Mouse (Mus musculus) left cerebral cortex, adult 8-10 months (tissue): ENCODE results near the gene Mkks. TPM values are rescaled to one million over a fixed set of nuclear protein-coding genes. Genes with fewer than 3 reads are reported as not detected.

Experiments
- DNase-seq, 2 experiments: peaks; one replicate each; pipeline ENCODE4 v3.0.0; 2022; ENCODE audit warnings: low spot score in 2 of 2
- total RNA-seq, 4 experiments: library from RNA; stranded (reverse); gene quantifications; 2 replicates each; pipeline ENCODE4 v1.2.4; 2022

The Mkks gene
- total RNA-seq, 4 experiments from 2014 or later: 23.2 to 39.3 (median 28.1) TPM

DNA sequence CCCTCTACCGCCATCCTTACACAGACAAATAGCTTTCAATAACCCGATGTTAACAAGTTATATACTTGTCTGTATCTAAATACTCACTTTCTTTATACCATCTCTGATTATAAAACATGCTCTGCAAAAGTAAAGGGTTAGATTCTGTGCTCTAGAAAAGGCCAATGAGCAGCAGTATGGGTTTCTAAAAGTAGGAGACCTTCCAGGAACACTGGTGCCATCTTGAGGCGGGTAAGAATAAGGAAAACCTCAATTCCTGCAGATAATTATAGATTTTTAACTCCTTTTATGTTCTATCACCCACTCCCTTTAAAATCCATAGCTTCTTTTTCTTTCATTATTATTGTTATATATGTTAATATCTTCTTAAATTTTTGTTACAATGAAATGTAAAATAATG lies 55.3 kb downstream of the Mkks start:
- DNase-seq: no peak

DNA sequence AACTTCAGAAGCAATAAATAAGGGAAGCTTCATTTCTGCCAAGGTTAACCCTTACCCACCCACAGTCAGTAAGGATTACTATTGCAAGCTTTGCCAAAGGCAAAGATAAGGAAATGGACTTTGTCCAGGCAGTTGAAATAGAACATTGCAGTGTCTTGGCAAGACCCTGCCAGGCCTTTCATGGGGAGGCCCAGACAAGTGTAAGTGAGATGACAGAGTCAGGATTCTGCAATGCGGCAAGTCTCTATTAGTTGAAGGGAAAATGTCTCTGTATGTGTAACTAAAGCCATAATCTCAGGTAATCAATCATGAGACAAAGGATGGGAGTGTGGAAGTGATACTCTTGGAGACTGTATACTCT lies 56.5 kb downstream of the Mkks start:
- no peak for DNase-seq

DNA sequence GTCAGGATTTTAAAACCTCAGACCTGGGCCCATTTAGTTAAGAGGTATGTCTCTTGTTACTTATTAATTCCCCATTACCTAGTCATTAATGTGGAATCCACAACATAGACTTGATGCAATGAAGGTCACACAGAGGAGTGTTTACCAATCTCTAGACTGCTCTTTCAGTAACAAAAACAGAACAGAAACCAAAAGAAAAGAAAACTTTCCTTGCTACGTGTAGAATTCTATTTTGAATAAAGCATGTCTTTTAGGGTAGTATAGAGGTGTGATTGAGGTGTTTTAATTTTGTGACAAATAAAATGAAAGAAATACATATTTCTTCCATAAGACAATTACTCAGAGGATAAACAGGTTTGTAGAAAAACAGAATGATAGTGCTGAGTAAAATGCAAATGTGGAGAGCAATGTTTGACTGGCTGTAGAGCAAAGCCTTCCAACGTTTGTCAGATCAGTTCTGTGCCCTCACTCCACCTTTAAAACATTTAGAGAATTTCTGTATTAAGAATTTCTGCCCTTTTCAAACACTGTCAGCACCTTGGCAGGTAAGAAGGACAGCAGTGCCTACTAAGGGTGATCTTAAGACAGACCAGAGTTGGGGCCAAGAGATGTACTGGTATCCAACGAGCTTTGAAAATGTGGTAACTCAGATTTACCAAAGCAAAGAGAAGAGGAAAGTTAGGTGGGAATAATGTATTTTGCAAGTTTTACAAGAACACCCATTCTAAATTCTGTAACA lies 57.0 kb downstream of the Mkks start:
- DNase-seq: no peak

DNA sequence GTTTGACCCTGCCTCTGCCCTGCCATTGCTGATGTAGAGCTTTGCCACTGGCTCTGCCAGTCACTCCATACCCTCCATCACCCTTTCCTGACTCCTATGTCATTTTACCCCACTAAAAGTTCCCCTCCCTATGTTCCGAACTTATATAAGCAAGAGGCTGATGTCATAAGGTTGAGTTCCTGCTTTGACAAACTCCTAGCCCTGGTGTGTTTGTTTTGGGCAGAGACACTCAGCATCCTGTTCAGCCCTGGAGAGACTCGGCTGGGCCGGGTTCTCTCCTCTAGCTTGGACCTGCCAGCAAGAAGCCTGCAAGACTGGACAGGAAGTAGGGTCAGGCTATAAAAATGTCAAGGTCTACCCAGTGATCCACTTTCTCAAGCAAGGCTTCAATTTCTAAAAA lies 58.3 kb downstream of the Mkks start:
- no peak for DNase-seq

DNA sequence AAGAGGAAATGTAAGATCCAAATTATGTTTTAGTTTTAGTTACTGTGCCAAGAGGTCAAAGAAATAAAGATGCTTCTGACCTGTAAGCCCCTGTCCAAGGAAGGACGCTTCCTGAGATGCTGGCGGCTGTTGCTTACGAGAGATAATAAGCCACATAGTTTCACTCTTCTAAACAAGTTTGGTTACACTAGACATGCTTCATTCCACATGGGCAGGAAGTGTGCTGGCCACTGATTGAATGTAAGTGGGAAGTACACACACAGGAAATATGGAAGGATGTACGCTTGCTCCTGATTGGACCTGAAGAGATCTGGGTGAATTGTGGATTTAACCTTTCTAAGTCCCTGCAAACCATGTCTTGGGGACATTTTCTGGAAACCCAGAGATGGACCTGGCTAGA lies 63.6 kb downstream of the Mkks start:
- no peak for DNase-seq

Other genes with a start within 250 kb of the Mkks start
- 1,000 to 10,000 TPM; 2,805 to 3,008 (median 2,879) TPM for gene Snap25, start 177.9 kb downstream of the Mkks start, total RNA-seq
- gene AL731706.2, start 5.7 kb downstream of the Mkks start, total RNA-seq: 10 to 100 TPM in 3 of 4 experiments, 1 to 10 TPM in 1; 9.4 to 26.2 (median 17.1) TPM
- gene Slx4ip, start 171 bp downstream of the Mkks start, total RNA-seq: 1 to 10 TPM; 6.6 to 7.2 (median 6.7) TPM
- 10 to 100 TPM in 3 of 4 experiments, 1 to 10 TPM in 1; 9.1 to 23.4 (median 17.7) TPM for gene AL731706.1, start within 50 bp of the Mkks start, total RNA-seq
- 1 to 10 TPM; 7.1 to 8.0 (median 7.5) TPM for gene Jag1, start 225.3 kb upstream of the Mkks start, total RNA-seq